Mouse (Mus musculus) heart, postnatal 36 days (tissue): ENCODE data around the gene Mettl15. TPM values are rescaled to one million over a fixed set of nuclear protein-coding genes. Genes with fewer than 3 reads are reported as not detected.
A peak's percentile ranks its signal among the peaks of the same experiment; 100 is the strongest.

Experiments
- DNase-seq, 2 experiments: peaks; one replicate each; pipeline ENCODE4 v3.0.0; 2021 to 2022
- intact Hi-C: fragments of 180-260 bp; cut with DNase I; formaldehyde crosslinking; loops from one replicate; pipeline ENCODE4 v1.15.1; 2025
- microRNA-seq, 2 experiments: library from miRNA; unstranded; fragments of <30 nt; microRNA quantifications; one replicate each; pipeline ENCODE4 v1.2.0; 2021; ENCODE audit warnings: borderline number of aligned reads in 2 of 2
- total RNA-seq, 2 experiments: library from RNA; stranded (reverse); gene quantifications; 2 replicates each; pipeline ENCODE4 v1.2.3; 2021

Mettl15 gene
- total RNA-seq, 2 experiments from 2014 or later: 11.2 to 13.5 TPM

GRCm38 (mm10) chr2:109208032-109208431 lies 72.5 kb downstream of the Mettl15 start:
- no peak for DNase-seq
- intact Hi-C loops: no loop called here

- no peak for DNase-seq
- intact Hi-C loops: no loop called here
These were observed 97.6 kb downstream of the Mettl15 start for GRCm38 (mm10) chr2:109182993-109183392.

GRCm38 (mm10) chr2:109158509-109158908 lies 122.0 kb downstream of the Mettl15 start:
- intact Hi-C loops: no loop called here
- no peak for DNase-seq

GRCm38 (mm10) chr2:109156131-109156530 lies 124.4 kb downstream of the Mettl15 start:
- intact Hi-C loops: no loop called here
- DNase-seq: no peak

GRCm38 (mm10) chr2:109153402-109154050 lies 127.0 kb downstream of the Mettl15 start:
- DNase-seq: peak in 1 of 2 experiments; percentile 8
- intact Hi-C loops: no loop called here

- intact Hi-C loops: no loop called here
These were observed 133.3 kb downstream of the Mettl15 start for GRCm38 (mm10) chr2:109147292-109147691.

GRCm38 (mm10) chr2:109144410-109144809 lies 136.1 kb downstream of the Mettl15 start:
- intact Hi-C loops: no loop called here
- no peak for DNase-seq

More at GRCm38 (mm10) chr2:109147292-109147691, 133.3 kb downstream of the Mettl15 start:
- DNase-seq: no peak

- DNase-seq: no peak
- intact Hi-C loops: no loop called here
These were observed 140.2 kb downstream of the Mettl15 start for GRCm38 (mm10) chr2:109140330-109140729.

GRCm38 (mm10) chr2:109137276-109137675 lies 143.3 kb downstream of the Mettl15 start:
- DNase-seq: no peak
- intact Hi-C loops: no loop called here

GRCm38 (mm10) chr2:109130718-109131117 lies 149.8 kb downstream of the Mettl15 start:
- intact Hi-C loops: no loop called here
- no peak for DNase-seq

GRCm38 (mm10) chr2:109129921-109130320 lies 150.6 kb downstream of the Mettl15 start:
- no peak for DNase-seq
- intact Hi-C loops: no loop called here

- intact Hi-C loops: no loop called here
These were observed 174.6 kb downstream of the Mettl15 start for GRCm38 (mm10) chr2:109105773-109106484.

GRCm38 (mm10) chr2:109049686-109050085 lies 230.9 kb downstream of the Mettl15 start:
- intact Hi-C loops: no loop called here
- DNase-seq: no peak

More at GRCm38 (mm10) chr2:109105773-109106484, 174.6 kb downstream of the Mettl15 start:
- DNase-seq: no peak

Small RNAs within 50 kb of the gene (microRNA-seq; reads per million reads assigned to microRNA genes)
- gene Gm24115: 0 reads per million in 2 experiments

Other genes with a start within 250 kb of the Mettl15 start
- under 1 TPM; 0.76 to 0.89 TPM for gene Kif18a, start within 50 bp of the Mettl15 start, total RNA-seq